Mouse (Mus musculus) embryo, embryonic 11 days (tissue): ENCODE measurements around the gene Cabp2.
"Not testable (repeated sequence)": the region's sequence is repeated elsewhere in the genome, so short reads cannot be mapped to it uniquely, and the experiment has no call there.

Experiments used
- DNase-seq: peaks from one replicate; pipeline ENCODE4 v3.0.0-alpha.2; 2015

Gene Cabp2

DNA sequence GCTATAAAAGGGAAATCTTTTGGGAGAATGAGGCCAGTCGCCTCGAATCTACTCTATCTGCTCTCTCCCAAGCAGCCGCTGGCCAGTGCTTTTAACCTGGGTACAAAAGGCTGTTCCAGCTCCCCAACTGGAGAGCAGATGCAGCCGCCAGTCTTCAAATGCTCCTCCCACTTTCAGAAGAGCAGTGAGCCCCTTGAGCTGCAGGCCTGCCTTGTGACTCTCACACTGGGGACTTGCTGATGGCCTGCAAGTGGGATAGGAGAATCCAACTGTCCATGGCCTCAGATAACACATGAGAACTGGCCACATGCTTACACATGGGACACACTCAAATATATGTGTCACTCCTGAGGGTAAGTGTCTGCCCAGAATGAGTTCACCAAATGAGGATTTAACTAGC is 24.7 kb upstream of the Cabp2 start:
- no peak for DNase-seq

GRCm38 (mm10) chr19:4057389-4057788 is 24.0 kb upstream of the Cabp2 start:
- DNase-seq = no peak

DNA sequence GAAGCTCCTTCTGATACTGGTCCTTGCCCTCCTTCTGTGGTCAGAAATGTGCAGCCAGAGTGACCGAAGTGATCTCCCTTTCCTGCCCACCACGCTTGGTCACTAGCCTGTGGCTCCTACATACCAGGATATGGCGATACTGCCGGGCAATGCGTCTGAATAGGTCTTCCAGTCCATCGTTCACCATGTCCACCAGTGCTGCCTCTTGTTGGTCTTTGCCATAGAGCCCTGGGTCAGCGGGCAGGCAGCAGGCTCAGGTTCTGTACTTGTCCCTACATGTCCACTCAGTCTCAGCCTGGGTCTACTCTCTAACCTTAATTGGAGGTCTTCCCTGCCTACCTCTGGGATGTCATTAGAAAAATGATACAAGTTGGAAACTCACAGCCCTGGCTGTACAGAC is 23.4 kb upstream of the Cabp2 start:
- DNase-seq = no peak

DNA sequence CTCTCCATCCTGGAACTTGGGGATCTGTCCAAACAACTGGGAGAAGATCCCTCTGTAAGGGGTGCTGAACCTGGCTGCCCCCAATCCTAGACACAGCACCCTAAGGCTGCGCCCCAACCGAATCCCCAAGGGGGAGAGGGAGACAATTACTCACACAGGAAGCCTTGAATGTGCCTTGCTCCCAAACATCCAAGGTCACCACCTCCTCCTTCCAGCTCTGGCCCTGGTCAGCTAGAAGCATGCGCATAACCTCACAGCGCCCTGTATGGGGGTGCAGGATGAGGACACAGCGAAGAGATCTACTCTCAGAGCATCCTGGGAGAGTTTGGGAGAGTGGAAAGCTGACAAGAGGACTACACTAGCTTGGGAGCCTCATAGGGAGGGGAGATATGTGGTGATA is 22.8 kb upstream of the Cabp2 start:
- no peak for DNase-seq

DNA sequence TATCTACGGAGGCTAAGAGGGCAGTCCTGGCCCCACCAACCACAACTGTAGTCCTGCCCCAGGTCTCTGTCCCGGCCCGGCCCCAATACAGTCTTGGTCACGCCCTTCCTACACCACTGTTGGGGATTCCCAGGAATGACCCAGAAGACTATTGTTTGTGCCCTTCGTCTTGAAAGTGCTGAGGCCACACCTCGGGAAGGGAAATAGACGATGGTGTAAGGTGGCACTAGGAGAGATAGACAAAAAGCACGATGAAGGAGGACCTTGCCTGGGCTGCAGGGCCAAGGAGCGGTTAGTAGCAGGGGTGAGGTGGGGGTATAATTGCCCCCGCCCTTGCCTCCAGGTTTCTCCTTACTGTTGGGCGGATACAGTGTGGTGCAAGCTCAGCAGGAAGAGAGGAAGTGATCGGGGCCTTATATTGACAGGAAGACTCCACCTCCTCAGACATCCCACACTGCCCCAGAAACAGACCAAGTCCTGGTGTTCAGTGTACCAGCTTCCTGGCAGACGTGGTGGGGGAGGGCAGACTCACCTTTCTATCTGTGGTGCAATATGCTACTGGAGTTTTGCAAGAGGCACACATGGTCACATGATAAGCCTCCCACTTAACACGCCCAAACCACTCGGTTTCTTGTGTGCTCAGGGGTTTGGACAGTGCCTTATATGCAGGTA is 22.2 kb upstream of the Cabp2 start, which contains the start of gene Gstp3:
Gene Gstp3 (minus strand): TSS at position 501 of the 672 bp plus-strand sequence.
- DNase-seq = no peak

DNA sequence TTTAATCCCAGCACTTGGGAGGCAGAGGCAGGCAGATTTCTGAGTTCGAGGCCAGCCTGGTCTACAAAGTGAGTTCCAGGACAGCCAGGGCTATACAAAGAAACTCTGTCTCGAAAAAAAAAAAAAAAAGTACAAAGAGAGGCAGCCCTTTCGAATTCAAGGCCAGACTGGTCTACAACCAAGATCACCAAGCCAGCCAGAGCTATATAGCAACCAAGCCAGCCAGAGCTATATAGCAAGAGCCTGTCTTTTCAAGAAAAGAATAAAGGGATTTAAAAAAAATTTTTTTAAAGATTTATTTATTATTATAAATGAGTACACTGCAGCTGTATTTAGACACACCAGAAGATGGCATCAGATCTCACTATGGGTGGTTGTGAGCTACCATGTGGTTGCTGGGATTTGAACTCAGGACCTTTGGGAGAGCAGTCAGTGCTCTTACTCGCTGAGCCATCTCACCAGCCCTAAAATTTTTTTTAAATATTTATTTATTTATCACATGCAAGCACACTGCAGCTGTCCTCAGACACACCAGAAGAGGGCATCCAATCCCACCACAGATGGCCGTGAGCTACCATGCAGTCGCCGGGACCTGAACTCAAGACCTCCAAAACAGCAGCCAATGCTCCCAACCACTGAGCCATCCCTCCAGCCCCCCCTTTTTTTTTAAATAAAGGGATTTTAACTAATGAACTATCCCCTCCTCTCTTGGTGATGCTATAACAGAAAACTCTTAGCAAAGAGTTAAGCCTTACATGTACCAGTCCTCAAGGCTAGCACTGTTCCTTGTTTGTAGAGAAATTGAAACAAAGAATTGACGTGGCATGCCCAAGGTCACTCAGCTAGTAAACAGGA is 21.1 kb upstream of the Cabp2 start:
- DNase-seq = not testable (repeated sequence)

DNA sequence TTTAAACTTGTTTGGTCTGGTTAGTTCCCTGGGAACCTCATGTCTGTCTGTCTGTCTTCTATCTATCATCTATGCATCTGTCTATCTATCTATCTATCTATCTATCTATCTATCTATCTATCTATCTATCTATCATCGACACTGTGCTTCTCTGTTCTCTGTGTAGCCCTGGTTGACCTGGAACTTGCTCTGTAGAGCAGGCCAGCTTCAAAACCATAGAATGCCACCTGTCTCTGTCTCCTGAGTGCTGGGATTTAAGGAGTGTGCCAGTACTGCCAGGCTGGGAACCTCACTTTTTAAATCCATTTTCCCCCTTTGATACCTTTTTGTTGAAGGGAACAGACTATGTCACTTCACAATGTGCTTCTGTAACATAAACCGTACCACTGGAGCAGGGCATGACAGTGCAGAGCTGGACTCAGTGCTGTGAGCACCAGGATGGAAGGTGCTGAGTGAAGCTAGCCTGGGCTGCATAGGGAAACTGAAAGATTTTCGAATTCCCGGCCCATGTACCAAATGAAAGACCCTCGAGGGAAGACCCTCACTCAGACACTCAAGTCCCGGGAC is 20.4 kb upstream of the Cabp2 start:
- DNase-seq = no peak

GRCm38 (mm10) chr19:4063357-4063756 is 18.0 kb upstream of the Cabp2 start:
- not testable (repeated sequence) for DNase-seq

- DNase-seq = not testable (repeated sequence)
These were observed 16.9 kb upstream of the Cabp2 start for GRCm38 (mm10) chr19:4064501-4064900.

- DNase-seq = no peak
These were observed 15.1 kb upstream of the Cabp2 start for GRCm38 (mm10) chr19:4066280-4066679.

DNA sequence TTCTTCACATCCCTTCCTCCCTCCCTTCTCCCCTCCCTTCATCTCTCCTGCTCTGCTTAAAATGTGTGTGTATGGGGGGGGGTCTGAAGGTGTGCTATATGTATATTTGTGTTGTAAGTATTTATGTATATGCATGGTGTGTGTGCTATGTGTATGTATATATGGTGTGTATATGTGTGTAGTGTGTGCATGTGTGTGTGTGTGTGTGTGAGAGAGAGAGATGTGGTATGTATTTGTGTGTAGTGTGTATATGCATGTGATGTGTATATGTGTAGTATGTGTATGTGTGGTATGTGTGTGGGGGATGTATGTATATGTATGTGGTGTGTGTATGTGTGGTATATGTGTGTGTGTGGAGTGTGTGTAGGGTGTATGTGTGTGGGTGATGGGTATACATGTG is 14.5 kb upstream of the Cabp2 start:
- no peak for DNase-seq

- DNase-seq = not testable (repeated sequence)
These were observed 13.1 kb upstream of the Cabp2 start for GRCm38 (mm10) chr19:4068242-4068641.

GRCm38 (mm10) chr19:4068717-4069410 is 12.5 kb upstream of the Cabp2 start:
- no peak for DNase-seq

DNA sequence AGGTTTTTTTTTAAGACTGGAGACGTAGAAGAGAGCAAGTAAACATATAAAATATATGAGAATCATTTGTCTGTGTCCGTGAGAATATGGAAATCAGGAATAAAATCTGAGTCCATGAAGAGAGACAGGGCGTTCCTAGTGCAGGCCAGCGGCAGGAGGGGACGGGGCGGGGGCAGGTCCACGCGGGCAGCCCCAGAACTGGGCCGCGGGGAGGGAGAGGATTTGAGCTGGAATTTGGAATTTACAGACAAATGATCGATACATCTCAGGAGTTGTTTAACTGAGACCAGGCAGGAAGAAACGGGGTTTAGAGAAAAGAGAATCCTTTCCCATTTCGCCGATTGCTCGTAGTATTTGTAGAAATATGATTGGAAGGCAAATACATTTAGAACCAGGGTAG is 11.1 kb upstream of the Cabp2 start:
- DNase-seq = no peak

DNA sequence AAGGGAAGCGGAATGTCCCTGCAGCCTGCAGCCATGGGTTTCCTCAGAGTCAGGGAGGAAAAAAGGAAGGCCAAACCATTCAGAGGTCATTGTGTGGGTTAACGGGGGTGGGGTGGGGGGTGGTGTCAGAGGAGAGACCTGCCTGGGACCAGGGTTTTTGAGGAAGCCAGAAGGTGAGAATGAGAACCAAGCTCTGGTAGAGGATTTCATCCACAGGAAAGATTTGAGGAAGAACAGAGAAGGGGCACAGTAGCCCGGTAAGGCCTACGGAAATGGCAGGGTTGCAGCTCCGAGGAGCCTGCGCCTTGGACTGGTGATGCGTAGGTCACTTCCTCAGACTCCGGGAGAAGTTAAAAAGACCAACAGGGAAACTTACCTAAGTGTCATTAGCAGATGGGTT is 10.6 kb upstream of the Cabp2 start:
- no peak for DNase-seq

DNA sequence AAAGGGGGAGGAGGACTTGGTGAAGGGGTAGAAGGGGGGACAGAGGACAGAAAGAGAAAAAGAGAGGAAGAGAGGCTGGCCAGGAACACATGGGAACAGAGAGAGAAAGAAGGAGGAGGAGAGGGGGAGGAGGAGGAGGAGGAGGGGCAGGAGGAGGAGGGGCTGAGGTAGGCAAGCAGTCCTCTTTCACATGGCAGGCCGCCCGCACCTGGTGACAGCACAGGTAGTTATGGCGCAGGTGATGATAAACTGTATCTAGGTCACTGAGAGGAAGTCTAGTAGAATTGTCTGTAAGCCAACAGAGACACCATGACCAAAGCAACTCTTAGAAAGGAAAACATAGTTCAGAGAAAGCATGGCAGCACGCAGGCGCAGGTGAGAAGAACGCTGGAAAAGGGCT is 10.0 kb upstream of the Cabp2 start:
- DNase-seq = no peak

- no peak for DNase-seq
These were observed 8.5 kb upstream of the Cabp2 start for GRCm38 (mm10) chr19:4072706-4073424.

- DNase-seq = no peak
These were observed 5.8 kb upstream of the Cabp2 start for GRCm38 (mm10) chr19:4075531-4075930.

DNA sequence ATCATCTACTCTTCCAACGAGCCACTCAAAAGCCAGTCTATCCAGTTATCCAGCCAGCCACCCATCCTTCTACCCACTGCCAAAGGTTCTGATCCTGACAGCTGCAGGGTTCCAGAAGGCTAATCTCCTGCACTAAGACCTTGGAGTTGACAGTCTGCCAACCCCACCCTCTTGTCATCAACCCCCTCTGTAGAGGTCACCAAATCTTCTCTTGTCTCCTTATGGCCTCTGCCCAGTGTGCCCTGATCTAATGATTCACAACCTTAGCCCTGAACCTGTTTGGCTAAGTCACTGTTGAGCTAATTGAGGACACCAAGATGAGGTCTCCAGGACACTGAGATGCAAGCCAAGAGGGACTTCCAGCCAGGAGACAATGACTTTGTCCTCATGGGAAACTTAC is 1.8 kb upstream of the Cabp2 start:
- no peak for DNase-seq

DNA sequence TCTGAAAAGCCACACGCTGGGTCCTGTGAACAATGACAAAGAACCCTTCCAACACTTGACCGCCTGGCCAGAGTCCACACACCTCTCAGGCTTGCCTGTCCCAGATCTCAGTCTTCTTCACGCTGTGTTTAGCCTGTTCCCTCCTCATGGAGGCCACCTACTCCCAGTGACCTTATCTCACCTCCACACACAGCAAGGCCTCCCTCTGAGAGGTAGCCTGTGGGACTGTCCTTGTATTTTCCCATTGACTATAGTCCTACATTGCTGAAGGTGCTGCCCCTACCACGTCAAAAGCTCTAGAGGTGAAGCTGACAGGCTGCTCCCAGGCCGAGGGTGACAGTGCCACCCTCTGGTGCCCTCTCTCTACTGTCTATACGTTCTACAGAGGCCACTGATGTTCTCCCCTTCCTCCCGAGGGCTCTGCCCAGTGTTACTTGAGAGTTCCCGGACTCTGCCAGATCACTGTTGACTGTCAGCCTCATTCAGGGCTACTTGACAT is 818 bp upstream of the Cabp2 start:
- no peak for DNase-seq

- DNase-seq = no peak
These were observed 1.0 kb downstream of the Cabp2 start for GRCm38 (mm10) chr19:4082219-4082965.

- DNase-seq = no peak
These were observed 1.9 kb downstream of the Cabp2 start for GRCm38 (mm10) chr19:4083316-4083715.
